Mouse (Mus musculus): ENCODE data around the gene Myo6. TPM values are rescaled to one million over a fixed set of nuclear protein-coding genes. Genes with fewer than 3 reads are reported as not detected.

Gene Myo6
- polyA plus RNA-seq, 2 experiments = 7.6 to 11.1 TPM

GRCm38 (mm10) chr9:80165690-80166089 is 859 bp downstream of the Myo6 start:
- no peak for TF ChIP-seq POLR2A (IDR thresholded peaks at IDR 0.05; ENCODE audit: borderline replicate concordance, extremely low read depth, insufficient read depth, insufficient read length)
- H3K36me3 ChIP-seq (ENCODE audit: control insufficient read depth, insufficient read depth, low read length) = no peaks in the 10 kb centered on the region
- DNase-seq (ENCODE audit: low spot score) (peak; percentile 52), ATAC-seq (ENCODE audit: low FRiP score, low read depth) (no peak)
- H3K4me2 ChIP-seq (replicated peaks; ENCODE audit: low read depth, low read length, severe bottlenecking) = peak overlapping the region; percentile 88
- WGBS = 14% methylated on average over 9 of the region's 9 CpGs
- no peaks in the 10 kb centered on the region for H3K9me3 ChIP-seq (ENCODE audit: control insufficient read depth, low read length)
- 0 out of 2 replicates have a peak, but pooled peaks cover 6% of the 10 kb centered on the region for H3K4me1 ChIP-seq (ENCODE audit: control insufficient read depth, insufficient read depth, low read length)
- H3K27me3 ChIP-seq (ENCODE audit: control insufficient read depth, insufficient read depth, low read length) = no peaks in the 10 kb centered on the region
- H3K27ac ChIP-seq (replicated peaks; ENCODE audit: low read depth, low read length) = 0 out of 2 replicates have a peak overlapping the region, but pooled peaks have one; percentile 39
- no peak overlapping the region; the same call in 1 of the 2 replicates for H3K9ac ChIP-seq (ENCODE audit: low read depth, low read length, severe bottlenecking)
- peak overlapping the region; percentile 77 for H3K4me3 ChIP-seq (replicated peaks; ENCODE audit: low read length)

- TF ChIP-seq POLR2A (IDR thresholded peaks at IDR 0.05; ENCODE audit: borderline replicate concordance, extremely low read depth, insufficient read depth, insufficient read length) = no peak
- Histone ChIP-seq H3K27ac (replicated peaks; ENCODE audit: low read depth, low read length) (no peak overlapping the region), H3K9me3 (ENCODE audit: control insufficient read depth, low read length) (no peaks in the 10 kb centered on the region), H3K27me3 (ENCODE audit: control insufficient read depth, insufficient read depth, low read length) (no peaks in the 10 kb centered on the region), H3K4me3 (replicated peaks; ENCODE audit: low read length) (peak overlapping the region; percentile 77; the same call in 1 of the 2 replicates), H3K9ac (ENCODE audit: low read depth, low read length, severe bottlenecking) (no peak overlapping the region), H3K4me2 (replicated peaks; ENCODE audit: low read depth, low read length, severe bottlenecking) (peak overlapping the region; percentile 88; the same call in 1 of the 2 replicates), H3K4me1 (ENCODE audit: control insufficient read depth, insufficient read depth, low read length) (0 out of 2 replicates have a peak, but pooled peaks cover 6% of the 10 kb centered on the region), H3K36me3 (ENCODE audit: control insufficient read depth, insufficient read depth, low read length) (no peaks in the 10 kb centered on the region)
- DNase-seq (ENCODE audit: low spot score) (no peak), ATAC-seq (ENCODE audit: low FRiP score, low read depth) (no peak)
- 86% methylated on average over 6 of the region's 6 CpGs for WGBS
Measured at GRCm38 (mm10) chr9:80166425-80166824, 1.6 kb downstream of the Myo6 start.

- no peak overlapping the region for H3K9ac ChIP-seq (ENCODE audit: low read depth, low read length, severe bottlenecking)
- no peaks in the 10 kb centered on the region for H3K36me3 ChIP-seq (ENCODE audit: control insufficient read depth, insufficient read depth, low read length)
- H3K9me3 ChIP-seq (ENCODE audit: control insufficient read depth, low read length) = no peaks in the 10 kb centered on the region
- no peak overlapping the region for H3K4me2 ChIP-seq (replicated peaks; ENCODE audit: low read depth, low read length, severe bottlenecking)
- no peak for TF ChIP-seq POLR2A (IDR thresholded peaks at IDR 0.05; ENCODE audit: borderline replicate concordance, extremely low read depth, insufficient read depth, insufficient read length)
- H3K4me1 ChIP-seq (ENCODE audit: control insufficient read depth, insufficient read depth, low read length) = 0 out of 2 replicates have a peak, but pooled peaks cover 6% of the 10 kb centered on the region
- WGBS = 75% methylated on average over 4 of the region's 4 CpGs
- no peak overlapping the region for H3K27ac ChIP-seq (replicated peaks; ENCODE audit: low read depth, low read length)
- no peak overlapping the region for H3K4me3 ChIP-seq (replicated peaks; ENCODE audit: low read length)
- no peak for ATAC-seq (ENCODE audit: low FRiP score, low read depth)
- no peaks in the 10 kb centered on the region for H3K27me3 ChIP-seq (ENCODE audit: control insufficient read depth, insufficient read depth, low read length)
- no peak for DNase-seq (ENCODE audit: low spot score)
Measured at GRCm38 (mm10) chr9:80167089-80167488, 2.3 kb downstream of the Myo6 start.

- no peak overlapping the region for H3K27ac ChIP-seq (replicated peaks; ENCODE audit: low read depth, low read length)
- WGBS = 89% methylated on average over 9 of the region's 9 CpGs
- H3K9me3 ChIP-seq (ENCODE audit: control insufficient read depth, low read length) = no peaks in the 10 kb centered on the region
- H3K36me3 ChIP-seq (ENCODE audit: control insufficient read depth, insufficient read depth, low read length) = no peaks in the 10 kb centered on the region
- H3K4me1 ChIP-seq (ENCODE audit: control insufficient read depth, insufficient read depth, low read length) = peaks cover 10% of the 10 kb centered on the region
- no peak overlapping the region for H3K4me3 ChIP-seq (replicated peaks; ENCODE audit: low read length)
- H3K4me2 ChIP-seq (replicated peaks; ENCODE audit: low read depth, low read length, severe bottlenecking) = no peak overlapping the region
- no peak for TF ChIP-seq POLR2A (IDR thresholded peaks at IDR 0.05; ENCODE audit: borderline replicate concordance, extremely low read depth, insufficient read depth, insufficient read length)
- H3K9ac ChIP-seq (ENCODE audit: low read depth, low read length, severe bottlenecking) = no peak overlapping the region
- H3K27me3 ChIP-seq (ENCODE audit: control insufficient read depth, insufficient read depth, low read length) = no peaks in the 10 kb centered on the region
- no peak for ATAC-seq (ENCODE audit: low FRiP score, low read depth)
- no peak for DNase-seq (ENCODE audit: low spot score)
Measured at GRCm38 (mm10) chr9:80169551-80169950, 4.7 kb downstream of the Myo6 start.

- Histone ChIP-seq H3K27ac (replicated peaks; ENCODE audit: low read depth, low read length) (no peak overlapping the region), H3K9ac (ENCODE audit: low read depth, low read length, severe bottlenecking) (no peak overlapping the region), H3K4me1 (ENCODE audit: control insufficient read depth, insufficient read depth, low read length) (peaks cover 6% of the 10 kb centered on the region), H3K36me3 (ENCODE audit: control insufficient read depth, insufficient read depth, low read length) (no peaks in the 10 kb centered on the region), H3K4me2 (replicated peaks; ENCODE audit: low read depth, low read length, severe bottlenecking) (no peak overlapping the region), H3K9me3 (ENCODE audit: control insufficient read depth, low read length) (no peaks in the 10 kb centered on the region), H3K4me3 (replicated peaks; ENCODE audit: low read length) (no peak overlapping the region), H3K27me3 (ENCODE audit: control insufficient read depth, insufficient read depth, low read length) (no peaks in the 10 kb centered on the region)
- DNase-seq (ENCODE audit: low spot score) (no peak), ATAC-seq (ENCODE audit: low FRiP score, low read depth) (no peak)
- no peak for TF ChIP-seq POLR2A (IDR thresholded peaks at IDR 0.05; ENCODE audit: borderline replicate concordance, extremely low read depth, insufficient read depth, insufficient read length)
Measured at GRCm38 (mm10) chr9:80171241-80171640, 6.4 kb downstream of the Myo6 start.
